Mouse (Mus musculus): ENCODE results near the gene Rufy2. TPM values are rescaled to one million over a fixed set of nuclear protein-coding genes. Genes with fewer than 3 reads are reported as not detected.

The Rufy2 gene
- total and polyA plus RNA-seq, 3 experiments: 4.9 to 6.8 (median 5.8) TPM

GRCm38 (mm10) chr10:62944975-62945580 is 34.9 kb upstream of the Rufy2 start:
- H3K9me3 ChIP-seq (replicated peaks; ENCODE audit: low read length): no peaks in the 10 kb centered on the region
- H3K4me3 ChIP-seq (replicated peaks in 1 of 3; ENCODE audit: low read depth in 2 of 3, low read length in 2 of 3, poor library complexity in 1 of 3): no peak overlapping the region
- peaks cover 5 to 31% of the 10 kb centered on the region in 2 experiments; a peak in 2 of 4 replicates for H3K4me1 ChIP-seq (ENCODE audit: control insufficient read depth in 1 of 2, insufficient read depth in 2 of 2)
- peaks cover 22 to 48% of the 10 kb centered on the region in 2 experiments for H3K36me3 ChIP-seq (replicated peaks in 1 of 2; ENCODE audit: control insufficient read depth in 1 of 2, insufficient read depth in 1 of 2, low read length in 1 of 2)
- no peak for DNase-seq (ENCODE audit: extremely low read depth)
- no peak overlapping the region for H3K4me2 ChIP-seq (ENCODE audit: insufficient read depth, low read depth, poor library complexity, severe bottlenecking)
- no peaks in the 10 kb centered on the region for H3K27me3 ChIP-seq (replicated peaks)
- TF ChIP-seq NRF1 (IDR thresholded peaks at IDR 0.05; ENCODE audit: low read depth, low read length) (no peak), CTCF (conservative IDR thresholded peaks at IDR 0.05 in 1 of 2, IDR thresholded peaks at IDR 0.05 in 1 of 2; ENCODE audit: low read depth in 2 of 2, low read length in 2 of 2) (no peak), CHD2 (IDR thresholded peaks at IDR 0.05; ENCODE audit: low read length) (no peak), MAZ (IDR thresholded peaks at IDR 0.05; ENCODE audit: low read depth, low read length) (no peak), TBP (conservative IDR thresholded peaks at IDR 0.05; ENCODE audit: low read depth, low read length) (no peak), EP300 (IDR thresholded peaks at IDR 0.05; ENCODE audit: low read length) (no peak), RCOR1 (conservative IDR thresholded peaks at IDR 0.05; ENCODE audit: low read depth, low read length) (no peak), NELFE (IDR thresholded peaks at IDR 0.05; ENCODE audit: low read depth, low read length) (no peak), MYC (IDR thresholded peaks at IDR 0.05; ENCODE audit: low read depth, low read length) (no peak), ZMIZ1 (IDR thresholded peaks at IDR 0.05; ENCODE audit: low read depth, low read length) (no peak), GABPA (IDR thresholded peaks at IDR 0.05; ENCODE audit: insufficient replicate concordance, low read depth, low read length) (no peak), JUND (conservative IDR thresholded peaks at IDR 0.05; ENCODE audit: low read depth, low read length) (no peak), PAX5 (IDR thresholded peaks at IDR 0.05; ENCODE audit: low read length) (no peak), MEF2A (IDR thresholded peaks at IDR 0.05; ENCODE audit: borderline replicate concordance, low read depth, low read length) (no peak), MAX (IDR thresholded peaks at IDR 0.05; ENCODE audit: low read length) (no peak)
- in situ Hi-C loops (cut with MboI; ENCODE audit: low pct_ligation_motif_present, low pct_unique_long_range_greater_than_20kb, low sequenced_read_pairs) (no loop called here), dilution Hi-C loops (cut with MboI; ENCODE audit: extremely low pct_ligation_motif_present, extremely low pct_unique_long_range_greater_than_20kb, low sequenced_read_pairs) (no loop called here)
- no peak overlapping the region for H3K9ac ChIP-seq (ENCODE audit: insufficient read depth, low read depth)
- H3K79me2 ChIP-seq (replicated peaks; ENCODE audit: control insufficient read depth, extremely low read depth, insufficient read depth, poor library complexity, severe bottlenecking): peaks cover 11% of the 10 kb centered on the region
- H3K27ac ChIP-seq (ENCODE audit: insufficient read depth, low read depth): no peak overlapping the region

DNA sequence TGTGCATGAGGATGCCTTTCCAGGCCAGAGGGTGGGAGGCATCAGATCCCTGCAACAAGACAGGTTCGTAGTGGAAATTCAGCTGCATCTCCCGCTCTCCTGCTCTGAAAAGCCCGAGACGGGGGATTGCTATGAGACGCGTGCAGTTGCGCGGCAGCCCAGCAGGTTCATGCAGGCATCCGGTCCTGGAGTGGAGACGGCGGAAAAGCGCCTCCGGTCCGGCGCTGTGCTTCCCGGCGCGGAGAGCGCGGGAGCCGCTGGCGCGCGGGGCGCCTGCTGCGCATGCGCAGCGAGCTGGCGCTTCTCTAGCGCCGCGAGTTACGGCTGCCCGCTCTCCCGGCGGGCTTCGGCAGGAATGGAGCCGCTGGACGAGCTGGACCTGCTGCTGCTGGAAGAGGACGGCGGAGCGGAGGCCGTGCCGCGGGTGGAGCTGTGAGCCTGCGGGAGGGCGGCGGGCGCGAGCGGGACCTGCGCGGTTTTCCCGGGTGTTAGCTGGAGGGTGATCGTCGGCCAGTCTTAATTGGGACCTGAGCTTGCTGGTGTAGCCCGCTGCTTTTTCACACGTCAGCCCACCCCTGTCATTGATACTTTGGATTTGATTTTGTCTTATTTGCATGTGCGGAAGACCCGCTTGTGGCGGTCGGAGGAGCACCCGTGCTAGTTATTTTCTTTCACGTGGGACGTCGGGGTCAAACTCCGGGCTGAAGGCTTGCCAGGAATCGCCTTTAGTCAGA is 33.1 kb upstream of the Rufy2 start, which contains the start of gene Dna2:
TSS of gene Dna2 (plus strand) at position 289 of the 734 bp plus-strand sequence.
- Histone ChIP-seq H3K36me3 (replicated peaks in 1 of 2; ENCODE audit: control insufficient read depth in 1 of 2, insufficient read depth in 1 of 2, low read length in 1 of 2) (peaks cover 23 to 51% of the 10 kb centered on the region in 2 experiments), H3K4me3 (replicated peaks in 1 of 3; ENCODE audit: low read depth in 2 of 3, low read length in 2 of 3, poor library complexity in 1 of 3) (peak within 1 kb of the TSS; percentile 72 to 85 (median 74)), H3K4me2 (ENCODE audit: insufficient read depth, low read depth, poor library complexity, severe bottlenecking) (peak within 1 kb of the TSS; percentile 55), H3K9me3 (replicated peaks; ENCODE audit: low read length) (no peaks in the 10 kb centered on the region), H3K27ac (ENCODE audit: insufficient read depth, low read depth) (peak within 1 kb of the TSS; percentile 29; the same call in 1 of the 2 replicates), H3K9ac (ENCODE audit: insufficient read depth, low read depth) (peak within 1 kb of the TSS; percentile 65), H3K27me3 (replicated peaks) (no peaks in the 10 kb centered on the region), H3K4me1 (ENCODE audit: control insufficient read depth in 1 of 2, insufficient read depth in 2 of 2) (peaks cover 5 to 34% of the 10 kb centered on the region in 2 experiments; a peak in 2 of 4 replicates), H3K79me2 (replicated peaks; ENCODE audit: control insufficient read depth, extremely low read depth, insufficient read depth, poor library complexity, severe bottlenecking) (peaks cover 11% of the 10 kb centered on the region)
- DNase-seq (ENCODE audit: extremely low read depth): peak; percentile 69
- dilution Hi-C loops (cut with MboI; ENCODE audit: extremely low pct_ligation_motif_present, extremely low pct_unique_long_range_greater_than_20kb, low sequenced_read_pairs) (no loop called here), in situ Hi-C loops (cut with MboI; ENCODE audit: low pct_ligation_motif_present, low pct_unique_long_range_greater_than_20kb, low sequenced_read_pairs) (no loop called here)
- TF ChIP-seq MEF2A (IDR thresholded peaks at IDR 0.05; ENCODE audit: borderline replicate concordance, low read depth, low read length) (peak; percentile 48), ZMIZ1 (IDR thresholded peaks at IDR 0.05; ENCODE audit: low read depth, low read length) (peak; percentile 64; the same call in 1 of the 2 replicates), EP300 (IDR thresholded peaks at IDR 0.05; ENCODE audit: low read length) (no peak), CTCF (conservative IDR thresholded peaks at IDR 0.05 in 1 of 2, IDR thresholded peaks at IDR 0.05 in 1 of 2; ENCODE audit: low read depth in 2 of 2, low read length in 2 of 2) (no peak), SMC3 (IDR thresholded peaks at IDR 0.05; ENCODE audit: low read depth, low read length) (no peak), MAFK (IDR thresholded peaks at IDR 0.05; ENCODE audit: insufficient replicate concordance, low read length) (no peak), IRF4 (IDR thresholded peaks at IDR 0.05; ENCODE audit: low read depth, low read length) (peak; percentile 38; the same call in 1 of the 2 replicates), USF1 (IDR thresholded peaks at IDR 0.05; ENCODE audit: low read depth, low read length) (no peak), CHD1 (IDR thresholded peaks at IDR 0.05; ENCODE audit: low read depth, low read length) (no peak), UBTF (IDR thresholded peaks at IDR 0.05; ENCODE audit: low read depth, low read length) (peak; percentile 89; the same call in 1 of the 2 replicates), MXI1 (IDR thresholded peaks at IDR 0.05; ENCODE audit: low read depth, low read length) (peak; percentile 51), E2F4 (IDR thresholded peaks at IDR 0.05; ENCODE audit: insufficient replicate concordance, low read depth, low read length) (peak; percentile 80; the same call in 1 of the 2 replicates), POLR2A (IDR thresholded peaks at IDR 0.05; ENCODE audit: low read depth, low read length) (peak; percentile 94), SIN3A (IDR thresholded peaks at IDR 0.05; ENCODE audit: low read length) (no peak), ZKSCAN1 (IDR thresholded peaks at IDR 0.05; ENCODE audit: borderline replicate concordance, low read depth, low read length) (no peak), TCF12 (IDR thresholded peaks at IDR 0.05; ENCODE audit: low read depth, low read length) (0 out of 2 replicates have a peak, but pooled peaks have one; percentile 65), JUN (IDR thresholded peaks at IDR 0.05; ENCODE audit: insufficient read depth, low read depth, low read length) (no peak), TBP (conservative IDR thresholded peaks at IDR 0.05; ENCODE audit: low read depth, low read length) (0 out of 2 replicates have a peak, but pooled peaks have one; percentile 43), ZNF384 (IDR thresholded peaks at IDR 0.05; ENCODE audit: low read depth, low read length) (no peak), MYC (IDR thresholded peaks at IDR 0.05; ENCODE audit: low read depth, low read length) (peak; percentile 18; the same call in 1 of the 2 replicates)
